Mouse (Mus musculus) cerebellum, adult 9-10 months (tissue): ENCODE results near the gene Tmod4.

Source experiments
- DNase-seq: peaks from one replicate; pipeline ENCODE4 v3.0.0; 2022

The Tmod4 gene

GRCm38 (mm10) chr3:95139586-95140288 is 15.5 kb downstream of the Tmod4 start:
- no peak for DNase-seq

- DNase-seq = no peak
Observed at GRCm38 (mm10) chr3:95140289-95140595, 16.0 kb downstream of the Tmod4 start.

- DNase-seq = no peak
Observed at GRCm38 (mm10) chr3:95140795-95141194, 16.5 kb downstream of the Tmod4 start.

- DNase-seq = no peak
Observed at GRCm38 (mm10) chr3:95141474-95141873, 17.2 kb downstream of the Tmod4 start.

GRCm38 (mm10) chr3:95141952-95142616 is 17.8 kb downstream of the Tmod4 start, which contains the start of gene Tnfaip8l2:
Gene Tnfaip8l2, minus strand, starts transcription at chr3:95142360.
- no peak for DNase-seq

- peak; percentile 94 for DNase-seq
Observed at GRCm38 (mm10) chr3:95142617-95143011, 18.3 kb downstream of the Tmod4 start.

GRCm38 (mm10) chr3:95147924-95148323 is 23.6 kb downstream of the Tmod4 start:
- DNase-seq = no peak

GRCm38 (mm10) chr3:95153874-95154273 is 29.6 kb downstream of the Tmod4 start:
- peak; percentile 67 for DNase-seq

GRCm38 (mm10) chr3:95159511-95159986 is 35.3 kb downstream of the Tmod4 start:
- DNase-seq = no peak

GRCm38 (mm10) chr3:95159987-95160963 is 36.0 kb downstream of the Tmod4 start, which contains the start of gene Sema6c:
Gene Sema6c, plus strand, starts transcription at chr3:95160457.
- peak; percentile 93 for DNase-seq

- DNase-seq = peak; percentile 61
Observed at GRCm38 (mm10) chr3:95161041-95161551, 36.8 kb downstream of the Tmod4 start.

- peak; percentile 58 for DNase-seq
Observed at GRCm38 (mm10) chr3:95161618-95162344, 37.5 kb downstream of the Tmod4 start.

- DNase-seq = no peak
Observed at GRCm38 (mm10) chr3:95162345-95162628, 38.0 kb downstream of the Tmod4 start.

- DNase-seq = no peak
Observed at GRCm38 (mm10) chr3:95163419-95164255, 39.4 kb downstream of the Tmod4 start.

- DNase-seq = no peak
Observed at GRCm38 (mm10) chr3:95164256-95164550, 39.9 kb downstream of the Tmod4 start.

GRCm38 (mm10) chr3:95164840-95165239 is 40.6 kb downstream of the Tmod4 start:
- DNase-seq = no peak

- DNase-seq = no peak
Observed at GRCm38 (mm10) chr3:95169996-95170395, 45.7 kb downstream of the Tmod4 start.

GRCm38 (mm10) chr3:95171105-95171504 is 46.8 kb downstream of the Tmod4 start:
- no peak for DNase-seq

GRCm38 (mm10) chr3:95172526-95173255 is 48.4 kb downstream of the Tmod4 start:
- no peak for DNase-seq

- DNase-seq = peak; percentile 31
Observed at GRCm38 (mm10) chr3:95173256-95173949, 49.1 kb downstream of the Tmod4 start.
